Mouse (Mus musculus) MEL (cell line): ENCODE data around the gene Ptk7.

ENCODE experiments used
- CHD2 ChIP-seq: IDR thresholded peaks from 2 replicates; pipeline ENCODE4 v1.6.1; 2011; ENCODE audit warnings: low read length, improper control_type of control experiment
- CTCF ChIP-seq, 3 experiments: IDR thresholded peaks in 2 of 3; conservative IDR thresholded peaks in 1 of 3; 2 replicates each; pipeline ENCODE4 v1.5.1; 2011 to 2012; ENCODE audit warnings: low read length in 3 of 3, low read depth in 2 of 3, mild to moderate bottlenecking in 2 of 3, improper control_type of control experiment in 1 of 3, inconsistent platforms in 1 of 3, mixed read lengths in 1 of 3, moderate library complexity in 1 of 3; ENCODE audit not compliant: control insufficient read depth in 1 of 3, insufficient read depth in 1 of 3, poor library complexity in 1 of 3, severe bottlenecking in 1 of 3
- EP300 ChIP-seq, 2 experiments: IDR thresholded peaks; 2 replicates each; pipeline ENCODE4 v1.6.1; 2011; ENCODE audit warnings: improper control_type of control experiment in 2 of 2, low read length in 2 of 2, low read depth in 1 of 2, mild to moderate bottlenecking in 1 of 2
- ETS1 ChIP-seq: IDR thresholded peaks from 2 replicates; pipeline ENCODE4 v1.6.1; 2012; ENCODE audit warnings: low read depth, mild to moderate bottlenecking, inconsistent platforms, low read length, improper control_type of control experiment, moderate library complexity
- GABPA ChIP-seq: IDR thresholded peaks from 2 replicates; pipeline ENCODE4 v1.6.1; 2012; ENCODE audit warnings: low read depth, mild to moderate bottlenecking, inconsistent platforms, low read length, improper control_type of control experiment, moderate library complexity
- MAX ChIP-seq: IDR thresholded peaks from 2 replicates; pipeline ENCODE4 v1.6.1; 2011; ENCODE audit warnings: low read length, improper control_type of control experiment
- MYC ChIP-seq: IDR thresholded peaks from 2 replicates; pipeline ENCODE4 v1.6.1; 2011; ENCODE audit warnings: low read depth, mild to moderate bottlenecking, low read length, improper control_type of control experiment, moderate library complexity
- NRF1 ChIP-seq: IDR thresholded peaks from 2 replicates; pipeline ENCODE4 v1.6.1; 2014; ENCODE audit warnings: low read depth, mild to moderate bottlenecking, inconsistent platforms, low read length, improper control_type of control experiment, moderate library complexity; ENCODE audit not compliant: poor library complexity, insufficient read depth, severe bottlenecking
- POLR2A ChIP-seq, 2 experiments: IDR thresholded peaks; 2 replicates each; pipeline ENCODE4 v1.6.1; 2011 to 2012; ENCODE audit warnings: low read length in 2 of 2, mild to moderate bottlenecking in 2 of 2, control low read depth in 1 of 2, improper control_type of control experiment in 1 of 2, low read depth in 1 of 2, moderate library complexity in 1 of 2; ENCODE audit not compliant: control insufficient read depth in 1 of 2, insufficient read depth in 1 of 2, poor library complexity in 1 of 2
- POLR2AphosphoS2 ChIP-seq: IDR thresholded peaks from 2 replicates; pipeline ENCODE4 v1.6.1; 2011; ENCODE audit warnings: low read length, improper control_type of control experiment
- SIN3A ChIP-seq: IDR thresholded peaks from 2 replicates; pipeline ENCODE4 v1.6.1; 2012; ENCODE audit warnings: low read length, improper control_type of control experiment, inconsistent platforms
- TCF12 ChIP-seq: IDR thresholded peaks from 2 replicates; pipeline ENCODE4 v1.6.1; 2014; ENCODE audit warnings: low read depth, mild to moderate bottlenecking, inconsistent platforms, low read length, improper control_type of control experiment, moderate library complexity
- UBTF ChIP-seq: IDR thresholded peaks from 2 replicates; pipeline ENCODE4 v1.6.1; 2012; ENCODE audit warnings: low read depth, mild to moderate bottlenecking, inconsistent platforms, low read length, improper control_type of control experiment, moderate library complexity, borderline replicate concordance; ENCODE audit not compliant: insufficient read depth
- ZC3H11A ChIP-seq: IDR thresholded peaks from 2 replicates; pipeline ENCODE4 v1.6.1; 2012; ENCODE audit warnings: low read depth, mild to moderate bottlenecking, inconsistent platforms, low read length, improper control_type of control experiment

- TF ChIP-seq UBTF (no peak), MAX (no peak), POLR2AphosphoS2 (no peak), CTCF (IDR thresholded peaks at IDR 0.05 in 2 of 3, conservative IDR thresholded peaks at IDR 0.05 in 1 of 3; ENCODE audit: control insufficient read depth in 1 of 3, insufficient read depth in 1 of 3, low read depth in 2 of 3, low read length in 3 of 3, poor library complexity in 1 of 3, severe bottlenecking in 1 of 3) (no peak), CHD2 (no peak), EP300 (IDR thresholded peaks at IDR 0.05; ENCODE audit: low read depth in 1 of 2, low read length in 2 of 2) (no peak), GABPA (no peak), POLR2A (IDR thresholded peaks at IDR 0.05; ENCODE audit: control insufficient read depth in 1 of 2, insufficient read depth in 1 of 2, low read depth in 1 of 2, low read length in 2 of 2, poor library complexity in 1 of 2) (no peak), TCF12 (no peak), ETS1 (no peak), ZC3H11A (no peak), NRF1 (no peak), MYC (no peak), SIN3A (no peak)
Measured at GRCm38 (mm10) chr17:46554646-46554976, 74.7 kb downstream of the Ptk7 start.
